Mouse (Mus musculus) spleen, adult 2 months (tissue): ENCODE data around the gene Mical2.

Experiments
- CTCF ChIP-seq: fragments of 200-500 bp; IDR thresholded peaks from 2 replicates; pipeline ENCODE4 v1.5.1; 2011; ENCODE audit warnings: mild to moderate bottlenecking, inconsistent platforms; ENCODE audit not compliant: insufficient read depth, insufficient read length, insufficient replicate concordance; ENCODE audit errors: extremely low read depth
- POLR2A ChIP-seq: fragments of 200-500 bp; IDR thresholded peaks from 2 replicates; pipeline ENCODE4 v1.6.1; 2011; ENCODE audit warnings: low read depth, low read length, inconsistent platforms

- TF ChIP-seq CTCF (no peak), POLR2A (no peak)
Observed at GRCm38 (mm10) chr7:112375062-112375461, 149.4 kb downstream of the Mical2 start.
